10 mouse cellular contexts compared by ENCODE assay signal in the genomic region with DNA sequence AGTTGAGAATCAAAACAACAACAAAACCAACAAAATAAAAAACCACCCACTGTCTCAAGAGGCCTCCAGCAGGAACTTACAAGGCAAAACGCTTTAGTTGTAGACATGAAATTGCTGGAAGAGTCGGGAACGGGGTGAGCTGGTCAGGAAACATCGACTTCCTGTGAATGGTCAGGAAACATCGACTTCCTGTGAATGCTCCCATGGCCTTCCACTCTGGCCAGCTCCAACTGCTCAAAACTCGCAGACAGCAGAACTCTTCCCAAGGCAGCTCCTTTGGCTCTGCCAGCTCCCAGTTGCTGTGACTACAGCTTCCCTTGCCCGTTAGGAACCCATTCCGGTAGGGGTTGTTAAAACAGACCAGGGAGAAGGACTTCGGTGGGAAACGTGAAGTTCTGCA.
DNase-seq lines count a peak whose midpoint lies in the region; ATAC-seq and TF ChIP-seq lines count a peak whose summit lies in the region.
"Had no signal": no experiment of that assay in that cellular context is flagged by ENCODE, and none has a peak within 500 bp of the region (broad histone marks: within the 10 kb centered on the region; RNA-seq: fewer than 3 reads in every experiment).

No protein-coding gene starts in this region.

- WGBS in lung, embryonic 14.5 days = 64% methylated on average over 10 of the region's 10 CpGs
- WGBS in liver, embryonic 13.5 days (ENCODE audit: insufficient replicate concordance) = 17% methylated on average over 10 of the region's 10 CpGs

- intact Hi-C loops in heart, postnatal 10 days (cut with DNase I) = no loop called here

- H3K9ac ChIP-seq in lung, embryonic 14.5 days = no peak overlapping the region
- H3K9ac ChIP-seq in liver, embryonic 13.5 days = no peak overlapping the region
- H3K9ac ChIP-seq: forebrain, embryonic 12.5 days; liver, embryonic 15.5 days had no signal

- no peaks in the 10 kb centered on the region for H3K36me3 ChIP-seq in lung, embryonic 14.5 days (ENCODE audit: insufficient read depth)
- H3K36me3 ChIP-seq in liver, embryonic 13.5 days = no peaks in the 10 kb centered on the region
- H3K36me3 ChIP-seq: forebrain, embryonic 12.5 days; liver, embryonic 15.5 days had no signal

- no peak for TF ChIP-seq CTCF in lung, embryonic 14.5 days (IDR thresholded peaks at IDR 0.05; ENCODE audit: low read depth)

- no peak overlapping the region for H3K4me2 ChIP-seq in lung, embryonic 14.5 days
- H3K4me2 ChIP-seq in liver, embryonic 13.5 days = no peak overlapping the region
- H3K4me2 ChIP-seq: forebrain, embryonic 12.5 days; liver, embryonic 15.5 days had no signal

- ATAC-seq in lung, embryonic 14.5 days (ENCODE audit: insufficient read depth) = no peak; the same call in 1 of the 2 replicates
- 0 out of 2 replicates have a peak, but pooled peaks have one; percentile 5 for ATAC-seq in liver, embryonic 13.5 days (ENCODE audit: low read depth)
- ATAC-seq in granulocyte monocyte progenitor cell, adult 5-6 weeks (replicated peaks; ENCODE audit: poor library complexity, severe bottlenecking) = no peak

- H3K27me3 ChIP-seq in lung, embryonic 14.5 days (ENCODE audit: insufficient read depth, low read length) = no peaks in the 10 kb centered on the region
- no peaks in the 10 kb centered on the region for H3K27me3 ChIP-seq in liver, embryonic 13.5 days
- H3K27me3 ChIP-seq: forebrain, embryonic 12.5 days; liver, embryonic 15.5 days had no signal

- H3K9me3 ChIP-seq in lung, embryonic 14.5 days (ENCODE audit: low read depth, low read length) = no peaks in the 10 kb centered on the region
- no peaks in the 10 kb centered on the region for H3K9me3 ChIP-seq in liver, embryonic 13.5 days (replicated peaks)
- H3K9me3 ChIP-seq: forebrain, embryonic 12.5 days; liver, embryonic 15.5 days had no signal

- DNase-seq in lung, embryonic 14.5 days = peak; percentile 52
- no peak for DNase-seq in lung, postnatal 14 days
- peak; percentile 45 for DNase-seq in heart, adult 8-10 months (ENCODE audit: low spot score)
- peak; percentile 34 to 42 for DNase-seq in heart, postnatal 10 days
- DNase-seq in liver, embryonic 13.5 days = no peak
- DNase-seq in thymus, postnatal 14 days = no peak

- no peak overlapping the region for H3K4me3 ChIP-seq in lung, embryonic 14.5 days (ENCODE audit: low read depth, low read length)
- no peak overlapping the region for H3K4me3 ChIP-seq in liver, embryonic 13.5 days (replicated peaks)
- H3K4me3 ChIP-seq: forebrain, embryonic 12.5 days; liver, embryonic 15.5 days; myocyte had no signal

- H3K27ac ChIP-seq in lung, embryonic 14.5 days (ENCODE audit: low read depth) = peak overlapping the region; percentile 69
- H3K27ac ChIP-seq in liver, embryonic 13.5 days = peak overlapping the region; percentile 18; the same call in 1 of the 2 replicates
- H3K27ac ChIP-seq: forebrain, embryonic 12.5 days; liver, embryonic 15.5 days had no signal

- no peaks in the 10 kb centered on the region for H3K4me1 ChIP-seq in lung, embryonic 14.5 days (ENCODE audit: insufficient read depth)
- no peaks in the 10 kb centered on the region for H3K4me1 ChIP-seq in liver, embryonic 13.5 days (replicated peaks)
- H3K4me1 ChIP-seq: forebrain, embryonic 12.5 days; liver, embryonic 15.5 days had no signal

Comparison
In these comparisons a context has a peak if more than half of its experiments do, and no peak if none do; other contexts are left out.
1. DNase-seq: peak in lung, embryonic 14.5 days (single experiment), heart, adult 8-10 months (single experiment) and heart, postnatal 10 days (2 of 2); none in lung, postnatal 14 days (single experiment), liver, embryonic 13.5 days (single experiment) and thymus, postnatal 14 days (single experiment).